Mouse (Mus musculus): Measurements from ENCODE around the gene Srsf10. TPM values are rescaled to one million over a fixed set of nuclear protein-coding genes. Genes with fewer than 3 reads are reported as not detected.

The Srsf10 gene
- polyA plus RNA-seq, 1 experiment from 2014 or later, result 144 TPM

GRCm38 (mm10) chr4:135918635-135919279 is 63.2 kb downstream of the Srsf10 start:
- 90% methylated on average over 13 of the region's 13 CpGs for WGBS
- Histone ChIP-seq H3K36me3 (ENCODE audit: control insufficient read depth, insufficient read depth, low read length) (no peaks in the 10 kb centered on the region), H3K4me2 (ENCODE audit: low read length) (no peak overlapping the region), H3K27ac (ENCODE audit: low read depth, low read length) (no peak overlapping the region), H3K27me3 (replicated peaks; ENCODE audit: control insufficient read depth, insufficient read depth, low read length) (no peaks in the 10 kb centered on the region), H3K4me3 (ENCODE audit: low read length) (no peak overlapping the region), H3K9ac (ENCODE audit: low read depth, low read length) (no peak overlapping the region), H3K9me3 (ENCODE audit: control insufficient read depth, low read length) (no peaks in the 10 kb centered on the region), H3K4me1 (ENCODE audit: control insufficient read depth, insufficient read depth, low read depth, low read length) (peaks cover 7% of the 10 kb centered on the region)
- no peak for ATAC-seq

DNA sequence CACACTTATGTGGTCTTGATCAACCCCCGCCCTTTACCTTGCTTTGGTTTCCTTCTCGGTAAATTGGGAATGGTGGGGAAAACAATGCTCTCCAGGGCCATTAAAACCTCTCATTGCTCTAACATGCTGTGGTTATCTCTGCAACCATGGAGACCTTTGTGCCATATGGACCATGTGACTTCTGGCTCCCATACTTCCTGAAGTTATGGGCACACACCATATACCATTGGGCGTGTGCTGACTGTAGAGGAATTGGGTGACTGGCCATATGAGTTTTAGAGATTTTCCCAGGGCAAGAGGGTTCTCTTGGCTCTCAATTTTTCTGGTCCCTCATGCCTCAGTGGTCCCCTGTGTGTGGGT is 63.7 kb downstream of the Srsf10 start:
- ATAC-seq, result no peak
- no peaks in the 10 kb centered on the region for H3K27me3 ChIP-seq (replicated peaks; ENCODE audit: control insufficient read depth, insufficient read depth, low read length)
- no peaks in the 10 kb centered on the region for H3K9me3 ChIP-seq (ENCODE audit: control insufficient read depth, low read length)
- H3K4me2 ChIP-seq (ENCODE audit: low read length), result no peak overlapping the region
- 92% methylated on average over 3 of the region's 3 CpGs for WGBS
- H3K27ac ChIP-seq (ENCODE audit: low read depth, low read length), result no peak overlapping the region
- peaks cover 7% of the 10 kb centered on the region for H3K4me1 ChIP-seq (ENCODE audit: control insufficient read depth, insufficient read depth, low read depth, low read length)
- no peak overlapping the region for H3K9ac ChIP-seq (ENCODE audit: low read depth, low read length)
- no peak overlapping the region for H3K4me3 ChIP-seq (ENCODE audit: low read length)
- H3K36me3 ChIP-seq (ENCODE audit: control insufficient read depth, insufficient read depth, low read length), result no peaks in the 10 kb centered on the region

Other genes with a start within 250 kb of the Srsf10 start
- 0.26 and 0.41 TPM in 2 replicates for gene Ifnlr1, start 169.5 kb upstream of the Srsf10 start, polyA plus RNA-seq (2015; fragmentation: Nextera tagmentation; extraction: Ambion mirVana)
- gene Il22ra1, start 127.6 kb upstream of the Srsf10 start, polyA plus RNA-seq (2015; fragmentation: Nextera tagmentation; extraction: Ambion mirVana), result not detected in 2 replicates
- 0.90 and 0.99 TPM in 2 replicates for gene Myom3, start 96.0 kb upstream of the Srsf10 start, polyA plus RNA-seq (2015; fragmentation: Nextera tagmentation; extraction: Ambion mirVana)
- 98.2 and 103 TPM in 2 replicates for gene Pnrc2, start 18.1 kb downstream of the Srsf10 start, polyA plus RNA-seq (2015; fragmentation: Nextera tagmentation; extraction: Ambion mirVana)
- 0.09 and 0.10 TPM in 2 replicates for gene Cnr2, start 39.6 kb downstream of the Srsf10 start, polyA plus RNA-seq (2015; fragmentation: Nextera tagmentation; extraction: Ambion mirVana)
- 74.1 and 78.4 TPM in 2 replicates for gene Fuca1, start 65.0 kb downstream of the Srsf10 start, polyA plus RNA-seq (2015; fragmentation: Nextera tagmentation; extraction: Ambion mirVana)
- gene Hmgcl, start 90.7 kb downstream of the Srsf10 start, polyA plus RNA-seq (2015; fragmentation: Nextera tagmentation; extraction: Ambion mirVana), result 64.7 and 66.8 TPM in 2 replicates
- 49.4 and 50.1 TPM in 2 replicates for gene Gale, start 108.0 kb downstream of the Srsf10 start, polyA plus RNA-seq (2015; fragmentation: Nextera tagmentation; extraction: Ambion mirVana)
- gene Lypla2, start 116.9 kb downstream of the Srsf10 start, polyA plus RNA-seq (2015; fragmentation: Nextera tagmentation; extraction: Ambion mirVana), result 225 and 229 TPM in 2 replicates
- 60.6 and 67.1 TPM in 2 replicates for gene Pithd1, start 131.5 kb downstream of the Srsf10 start, polyA plus RNA-seq (2015; fragmentation: Nextera tagmentation; extraction: Ambion mirVana)
- gene Eloa, start 166.0 kb downstream of the Srsf10 start, polyA plus RNA-seq (2015; fragmentation: Nextera tagmentation; extraction: Ambion mirVana), result 25.0 and 27.1 TPM in 2 replicates
- gene Rpl11, start 197.7 kb downstream of the Srsf10 start, polyA plus RNA-seq (2015; fragmentation: Nextera tagmentation; extraction: Ambion mirVana), result 233 and 244 TPM in 2 replicates

Data from hindbrain, embryonic 16.5 days (tissue).